Mouse (Mus musculus) yolk sac, embryonic 10.5 days (tissue): ENCODE results near the gene Stmn1.

ENCODE experiments used
- DNase-seq: peaks from one replicate; pipeline ENCODE4 v3.0.0-alpha.2; 2017; ENCODE audit warnings: low spot score

Gene Stmn1

DNA sequence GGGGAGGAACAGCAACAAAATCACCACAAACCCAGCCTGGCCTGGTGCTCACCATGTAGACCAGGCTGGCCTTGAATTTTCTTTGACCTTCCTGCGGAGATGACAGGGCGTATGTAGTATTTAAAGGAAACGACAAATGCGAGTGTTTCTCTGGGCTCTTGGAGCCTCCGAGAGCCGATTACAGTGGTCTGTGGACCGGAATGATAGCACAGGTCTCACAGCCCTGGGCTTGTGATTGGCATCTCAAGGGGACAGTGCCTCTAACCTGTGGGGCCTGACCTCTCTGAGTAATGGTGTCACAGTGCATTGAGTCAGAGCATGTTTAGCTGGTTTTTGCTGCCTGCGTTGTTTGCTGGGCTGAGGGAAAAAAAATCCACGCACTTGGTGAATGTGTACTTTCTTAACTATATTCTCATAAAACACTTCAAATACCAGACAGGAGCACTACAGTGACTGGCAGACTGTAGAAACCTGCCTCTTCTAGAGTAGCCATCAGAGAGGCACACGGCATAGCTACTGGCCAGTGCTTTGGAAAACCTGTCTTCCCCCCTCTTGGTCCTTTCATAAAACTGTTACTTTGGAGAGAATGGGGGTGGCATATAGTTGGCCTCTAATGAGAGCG, 46.3 kb downstream of the Stmn1 start:
- DNase-seq: no peak

GRCm38 (mm10) chr4:134515614-134516013, 47.5 kb downstream of the Stmn1 start:
- DNase-seq: peak; percentile 36

DNA sequence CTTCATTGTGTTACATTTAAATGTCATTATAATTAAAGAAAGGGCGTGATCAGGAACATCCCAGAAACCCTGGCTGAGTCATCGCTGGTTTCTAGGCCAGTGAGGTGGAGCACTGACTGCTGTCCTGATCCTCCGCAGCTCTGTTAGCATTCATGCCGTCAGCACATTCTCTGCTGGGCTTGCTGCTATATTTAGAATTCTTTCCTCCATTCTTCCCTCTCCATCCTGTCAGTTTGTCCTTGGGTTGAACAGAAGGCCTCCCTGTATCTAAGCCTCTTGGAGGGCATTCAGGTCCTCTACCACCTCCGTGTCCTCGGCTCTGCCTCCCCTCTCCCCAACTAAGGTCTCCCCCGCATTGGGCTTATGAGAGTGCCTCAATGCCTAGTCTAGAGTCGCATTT, 48.9 kb downstream of the Stmn1 start:
- DNase-seq: peak; percentile 73

DNA sequence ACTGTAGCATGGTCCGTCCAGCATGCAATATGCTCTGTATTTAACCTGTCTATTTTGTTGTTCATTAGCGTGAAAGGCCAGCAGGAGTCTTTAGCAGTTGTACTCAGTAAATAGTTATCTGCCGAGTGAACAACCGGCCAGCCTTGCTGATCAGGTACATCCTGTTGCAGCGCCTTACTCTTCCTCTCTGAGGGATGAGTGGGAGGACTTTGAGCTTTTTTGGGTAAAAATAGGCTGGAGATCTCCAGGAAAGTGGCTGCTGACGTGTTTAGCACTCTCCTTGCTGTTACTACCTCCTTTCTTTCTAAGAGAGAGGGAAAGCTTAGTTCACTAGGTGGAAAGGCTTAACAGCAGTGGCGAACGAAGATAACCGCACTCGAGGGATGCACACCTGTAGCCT, 49.6 kb downstream of the Stmn1 start:
- DNase-seq: no peak

- no peak for DNase-seq
These were observed 50.4 kb downstream of the Stmn1 start for GRCm38 (mm10) chr4:134518541-134518940.

GRCm38 (mm10) chr4:134519281-134519680, 51.2 kb downstream of the Stmn1 start:
- DNase-seq: no peak
